Mouse (Mus musculus) testis, adult 2 months (tissue): ENCODE data around the gene Glp2r. TPM values are rescaled to one million over a fixed set of nuclear protein-coding genes. Genes with fewer than 3 reads are reported as not detected.

Experiments used
- H3K27ac ChIP-seq: fragments of 200-500 bp; 2 replicates; pipeline ENCODE4 v1.5.1; 2012; ENCODE audit warnings: low read depth, low read length; ENCODE audit not compliant: control insufficient read depth, insufficient read depth
- H3K27me3 ChIP-seq: fragments of 200-500 bp; 2 replicates; pipeline ENCODE4 v1.6.1; 2012; ENCODE audit warnings: mild to moderate bottlenecking, low read length, moderate library complexity; ENCODE audit not compliant: control insufficient read depth, insufficient read depth
- H3K36me3 ChIP-seq: fragments of 200-500 bp; 2 replicates; pipeline ENCODE4 v1.6.1; 2012; ENCODE audit warnings: mild to moderate bottlenecking, low read length; ENCODE audit not compliant: control insufficient read depth, insufficient read depth
- H3K4me1 ChIP-seq: fragments of 200-500 bp; 2 replicates; pipeline ENCODE4 v1.6.1; 2012; ENCODE audit warnings: low read length; ENCODE audit not compliant: control insufficient read depth, insufficient read depth
- H3K4me3 ChIP-seq: fragments of 200-500 bp; 2 replicates; pipeline ENCODE4 v1.5.1; 2012; ENCODE audit warnings: low read depth, mild to moderate bottlenecking, low read length, moderate library complexity, mixed read lengths; ENCODE audit not compliant: control insufficient read depth
- CTCF ChIP-seq: fragments of 200-500 bp; IDR thresholded peaks from 2 replicates; pipeline ENCODE4 v1.5.1; 2012; ENCODE audit warnings: low read depth, mild to moderate bottlenecking, inconsistent platforms, low read length, moderate library complexity; ENCODE audit not compliant: control insufficient read depth, insufficient read depth, insufficient replicate concordance
- POLR2A ChIP-seq: fragments of 200-500 bp; IDR thresholded peaks from 2 replicates; pipeline ENCODE4 v1.6.1; 2012; ENCODE audit warnings: low read depth, mild to moderate bottlenecking, inconsistent platforms, low read length, moderate library complexity; ENCODE audit not compliant: control insufficient read depth
- polyA plus RNA-seq: library from polyadenylated mRNA; depleted of rRNA; stranded (reverse); fragments of >200 nt; gene quantifications from 2 replicates; pipeline ENCODE4 v1.2.3, GENCODE M21; 2012

Gene Glp2r
- polyA plus RNA-seq, 1 experiment: 0.73 TPM

DNA sequence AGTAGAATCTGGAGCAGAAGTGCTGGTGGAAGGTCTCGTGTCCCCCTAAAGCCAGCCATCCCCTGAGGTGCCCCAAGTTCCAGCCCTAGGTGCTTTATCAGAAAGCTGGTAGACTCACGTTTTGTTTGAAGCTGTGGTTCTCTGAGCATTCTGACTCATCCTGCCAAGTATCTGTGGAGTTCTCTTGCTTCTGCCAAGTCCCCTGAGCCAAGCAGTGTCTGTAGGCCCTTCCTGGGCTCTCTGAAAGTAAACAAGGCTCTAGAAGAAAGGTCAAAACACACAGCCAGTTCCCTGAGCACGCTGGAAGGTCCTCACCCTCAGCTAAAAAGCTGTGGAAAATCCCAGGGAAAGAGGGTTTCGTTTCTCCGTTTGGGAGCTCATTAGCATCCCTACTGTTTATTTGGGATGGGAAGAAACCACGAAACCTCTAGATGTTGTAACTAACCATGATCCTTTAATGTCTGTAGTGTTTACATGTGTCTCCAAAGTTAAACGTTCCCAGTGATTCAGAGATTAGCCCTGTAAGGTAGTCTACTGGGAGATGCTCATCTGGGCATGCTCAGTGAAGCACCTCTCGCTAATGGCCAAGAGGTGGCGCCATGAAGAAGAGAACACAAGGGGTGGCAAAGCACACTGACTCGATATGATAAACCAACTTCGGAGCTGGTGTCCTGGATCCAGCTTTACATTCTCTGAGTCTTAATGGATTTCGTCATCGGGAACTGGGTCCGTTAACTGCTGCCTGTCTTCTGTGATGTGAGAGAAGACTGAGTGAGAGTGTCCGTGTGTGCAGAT lies 13.4 kb downstream of the Glp2r start:
- no peak overlapping the region for H3K4me3 ChIP-seq
- TF ChIP-seq POLR2A (no peak), CTCF (peak; percentile 49; the same call in 1 of the 2 replicates)
- no peaks in the 10 kb centered on the region for H3K27me3 ChIP-seq
- H3K27ac ChIP-seq: no peak overlapping the region
- no peaks in the 10 kb centered on the region for H3K36me3 ChIP-seq
- H3K4me1 ChIP-seq: peaks cover 4% of the 10 kb centered on the region

DNA sequence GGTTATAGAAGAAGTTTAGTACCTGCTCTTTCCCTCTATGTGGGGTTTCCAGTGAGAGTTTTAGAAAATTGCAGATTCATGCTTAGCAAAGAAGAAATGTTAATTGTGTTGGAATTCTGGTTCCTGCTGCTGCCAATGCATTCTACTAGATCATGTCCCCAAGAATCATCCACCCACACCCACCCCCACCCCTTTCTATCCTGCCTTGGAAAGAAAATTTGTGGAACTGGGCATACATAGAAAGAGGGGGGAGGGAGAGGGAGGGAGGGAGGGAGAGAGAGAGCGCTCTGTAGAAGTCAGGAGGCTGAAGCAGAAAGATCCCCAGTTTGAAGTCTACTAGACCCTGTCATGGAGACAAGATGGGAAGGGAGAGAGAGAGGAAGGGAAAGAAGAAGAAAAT lies 14.7 kb downstream of the Glp2r start:
- H3K4me1 ChIP-seq: peaks cover 4% of the 10 kb centered on the region
- no peaks in the 10 kb centered on the region for H3K27me3 ChIP-seq
- no peaks in the 10 kb centered on the region for H3K36me3 ChIP-seq
- no peak overlapping the region for H3K4me3 ChIP-seq
- no peak for TF ChIP-seq POLR2A
- TF ChIP-seq CTCF: no peak
- no peak overlapping the region for H3K27ac ChIP-seq

- Histone ChIP-seq H3K27ac (no peak overlapping the region), H3K4me1 (no peaks in the 10 kb centered on the region), H3K27me3 (no peaks in the 10 kb centered on the region), H3K36me3 (no peaks in the 10 kb centered on the region), H3K4me3 (no peak overlapping the region)
- TF ChIP-seq POLR2A (no peak), CTCF (no peak)
Observed at GRCm38 (mm10) chr11:67741569-67741968, 29.4 kb downstream of the Glp2r start.

DNA sequence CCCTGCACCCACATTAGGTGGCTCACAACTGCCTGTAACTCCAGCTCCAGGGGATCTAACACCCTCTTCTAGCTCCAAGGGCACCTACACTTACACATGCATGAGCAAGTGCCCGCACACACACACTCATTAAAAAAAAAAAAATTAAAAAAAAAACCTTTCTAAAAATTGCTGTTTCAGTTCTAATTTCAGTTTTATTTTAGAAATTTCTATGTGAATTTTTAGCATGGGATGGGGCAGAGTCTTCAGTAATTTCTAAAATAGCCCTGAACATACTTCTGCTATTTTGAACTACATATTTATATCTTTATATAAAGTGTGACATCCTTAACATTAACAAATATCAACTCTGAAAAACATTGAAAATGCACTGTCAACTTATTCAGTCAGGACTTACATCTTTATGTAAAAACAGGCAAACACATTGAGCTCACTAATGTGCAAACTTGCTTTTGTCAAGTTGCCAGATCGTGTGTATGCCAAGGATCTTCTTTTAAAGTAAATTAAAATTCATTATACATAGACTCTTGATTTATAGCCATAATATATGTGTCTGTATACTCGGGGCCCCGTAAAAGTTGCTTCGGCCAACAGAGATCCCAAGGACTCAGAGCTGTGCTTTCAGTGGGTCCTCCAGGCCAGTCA lies 32.0 kb downstream of the Glp2r start:
- no peak for TF ChIP-seq POLR2A
- TF ChIP-seq CTCF: no peak
- H3K4me1 ChIP-seq: no peaks in the 10 kb centered on the region
- H3K27ac ChIP-seq: no peak overlapping the region
- H3K27me3 ChIP-seq: no peaks in the 10 kb centered on the region
- H3K4me3 ChIP-seq: no peak overlapping the region
- H3K36me3 ChIP-seq: no peaks in the 10 kb centered on the region

DNA sequence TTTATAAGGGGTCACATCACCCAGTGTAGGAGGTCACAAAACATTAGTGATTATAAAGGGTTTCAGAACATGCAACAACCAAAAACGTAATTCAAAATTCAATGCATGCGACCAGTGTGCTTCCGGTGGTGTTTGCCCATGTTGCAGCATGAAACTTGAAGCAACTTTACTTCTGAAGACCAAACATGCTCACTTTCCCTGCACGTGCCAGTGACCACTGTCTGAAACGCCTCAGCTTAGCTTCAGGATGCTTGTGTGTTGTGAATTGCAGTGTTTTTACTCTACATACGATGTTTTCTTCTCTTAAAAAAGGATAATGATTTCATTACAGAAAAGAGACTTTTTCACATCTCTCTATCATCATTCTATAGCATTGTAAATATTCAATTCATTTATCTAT lies 32.6 kb downstream of the Glp2r start:
- TF ChIP-seq POLR2A (no peak), CTCF (no peak)
- Histone ChIP-seq H3K4me1 (no peaks in the 10 kb centered on the region), H3K36me3 (no peaks in the 10 kb centered on the region), H3K27ac (no peak overlapping the region), H3K27me3 (no peaks in the 10 kb centered on the region), H3K4me3 (no peak overlapping the region)

DNA sequence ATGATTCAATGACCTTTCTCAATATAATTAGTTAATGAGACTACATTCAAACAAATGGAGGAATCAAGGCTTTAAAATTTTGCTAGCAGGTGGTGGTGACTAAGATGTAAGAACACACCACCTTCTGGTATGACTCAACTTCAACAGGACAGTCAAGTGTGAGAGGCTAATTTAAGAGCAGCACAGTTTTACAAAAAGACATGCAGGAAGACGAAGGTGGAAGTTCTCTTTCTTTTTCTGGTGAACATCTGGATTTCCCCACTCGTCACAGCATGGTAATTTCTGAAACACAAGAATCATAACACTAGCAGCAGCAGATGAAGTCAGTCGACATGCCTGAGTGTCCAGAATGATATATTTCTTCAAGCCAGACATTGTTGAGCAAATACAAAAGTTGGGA lies 36.4 kb downstream of the Glp2r start:
- TF ChIP-seq POLR2A: no peak
- no peak for TF ChIP-seq CTCF
- Histone ChIP-seq H3K27me3 (no peaks in the 10 kb centered on the region), H3K36me3 (no peaks in the 10 kb centered on the region), H3K4me1 (no peaks in the 10 kb centered on the region), H3K4me3 (no peak overlapping the region), H3K27ac (no peak overlapping the region)

GRCm38 (mm10) chr11:67733726-67734125 lies 37.2 kb downstream of the Glp2r start:
- no peaks in the 10 kb centered on the region for H3K4me1 ChIP-seq
- no peak overlapping the region for H3K27ac ChIP-seq
- no peak for TF ChIP-seq POLR2A
- no peak for TF ChIP-seq CTCF
- H3K36me3 ChIP-seq: no peaks in the 10 kb centered on the region
- H3K4me3 ChIP-seq: no peak overlapping the region
- H3K27me3 ChIP-seq: no peaks in the 10 kb centered on the region
